Mouse (Mus musculus) stomach, postnatal 0 days (tissue): ENCODE measurements around the gene Lss. TPM values are rescaled to one million over a fixed set of nuclear protein-coding genes. Genes with fewer than 3 reads are reported as not detected.
A peak's percentile ranks its signal among the peaks of the same experiment; 100 is the strongest.

Source experiments
- ATAC-seq: fragments of 200-750 bp; cut with Nextera tagmentation; 2 replicates; pipeline ENCODE4 v1.8.0; 2017; ENCODE audit not compliant: low FRiP score, low TSS enrichment
- DNase-seq: peaks from one replicate; pipeline ENCODE4 v3.0.0-alpha.2; 2016; ENCODE audit warnings: low spot score
- H3K27ac ChIP-seq: fragments of 300-500 bp; sonication (generic); replicated peaks from 2 replicates; pipeline ENCODE4 v1.5.1; 2014; ENCODE audit warnings: mild to moderate bottlenecking, control low read depth
- H3K27me3 ChIP-seq: fragments of 300-500 bp; sonication (generic); 2 replicates; pipeline ENCODE4 v1.6.1; 2014; ENCODE audit warnings: low read length; ENCODE audit not compliant: control insufficient read depth, insufficient read depth
- H3K36me3 ChIP-seq: fragments of 300-500 bp; sonication (generic); 2 replicates; pipeline ENCODE4 v1.6.1; 2014; ENCODE audit warnings: low read length, mixed read lengths; ENCODE audit not compliant: control insufficient read depth, insufficient read depth
- H3K4me1 ChIP-seq: fragments of 300-500 bp; sonication (generic); replicated peaks from 2 replicates; pipeline ENCODE4 v1.6.1; 2014; ENCODE audit warnings: antibody characterized with exemption; ENCODE audit not compliant: control insufficient read depth, insufficient read depth
- H3K4me2 ChIP-seq: fragments of 300-500 bp; sonication (generic); replicated peaks from 2 replicates; pipeline ENCODE4 v1.6.1; 2014; ENCODE audit warnings: low read depth, mild to moderate bottlenecking, control low read depth, moderate library complexity
- H3K4me3 ChIP-seq: fragments of 300-500 bp; sonication (generic); 2 replicates; pipeline ENCODE4 v1.5.1; 2014; ENCODE audit warnings: low read depth, low read length, control low read depth
- H3K9ac ChIP-seq: fragments of 300-500 bp; sonication (generic); 2 replicates; pipeline ENCODE4 v1.6.1; 2014; ENCODE audit warnings: mild to moderate bottlenecking, low read length, control low read depth, mixed read lengths
- H3K9me3 ChIP-seq: fragments of 300-500 bp; sonication (generic); 2 replicates; pipeline ENCODE4 v1.6.1; 2016; ENCODE audit warnings: low read length; ENCODE audit not compliant: control insufficient read depth
- CTCF ChIP-seq: IDR thresholded peaks from 2 replicates; pipeline ENCODE4 v1.5.1; 2016; ENCODE audit warnings: antibody characterized with exemption, low read depth, mild to moderate bottlenecking, moderate library complexity
- EP300 ChIP-seq: optimal IDR thresholded peaks from 2 replicates; pipeline ENCODE3; 2016; ENCODE audit warnings: antibody characterized with exemption
- WGBS: fragments of 180-500 bp; shearing (Covaris S2); extraction: QIAGEN DNeasy Blood & Tissue Kit; methylation state at CpG from one replicate; pipeline ENCODE4 v1.1.7; 2014; 5-methylcytosine and 5-hydroxymethylcytosine counted together
- polyA plus RNA-seq: library from polyadenylated mRNA; unstranded; fragments of >200 nt; fragmentation: Nextera tagmentation; extraction: Ambion mirVana; gene quantifications from 2 replicates; pipeline ENCODE4 v1.2.1, GENCODE M21; 2015

Gene Lss
- polyA plus RNA-seq, 1 experiment from 2014 or later: 31.8 TPM

DNA sequence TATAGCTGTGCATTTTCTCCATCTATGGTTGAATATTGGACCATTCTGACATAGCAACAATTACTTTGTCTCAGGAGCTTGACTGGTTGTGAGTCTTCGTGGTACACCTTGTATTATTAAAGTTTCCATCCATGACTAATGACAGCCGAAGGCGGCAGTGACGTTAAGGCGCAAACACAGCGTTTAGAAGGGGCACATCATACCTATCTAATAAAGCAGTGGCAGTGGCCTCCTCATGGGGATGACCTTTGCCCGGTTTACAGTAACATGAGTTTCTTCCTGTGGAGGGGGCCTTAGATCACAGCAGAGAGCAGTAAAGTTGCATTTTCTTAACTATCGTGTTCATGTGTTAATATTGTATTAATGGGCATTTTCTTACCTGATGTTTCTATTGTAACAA, 16.8 kb downstream of the Lss start:
- Histone ChIP-seq H3K9ac (no peak overlapping the region), H3K27me3 (no peaks in the 10 kb centered on the region), H3K4me1 (no peaks in the 10 kb centered on the region), H3K9me3 (no peaks in the 10 kb centered on the region), H3K4me2 (no peak overlapping the region), H3K27ac (no peak overlapping the region), H3K4me3 (no peak overlapping the region), H3K36me3 (peaks cover 36% of the 10 kb centered on the region)
- DNase-seq (no peak), ATAC-seq (no peak)
- 88% methylated on average over 8 of the region's 8 CpGs for WGBS
- TF ChIP-seq EP300: no peak
- TF ChIP-seq CTCF: no peak

GRCm38 (mm10) chr10:76550458-76550857, 19.1 kb downstream of the Lss start:
- peaks cover 29% of the 10 kb centered on the region for H3K36me3 ChIP-seq
- peak; percentile 69 for TF ChIP-seq CTCF
- TF ChIP-seq EP300: no peak
- 91% methylated on average over 5 of the region's 5 CpGs for WGBS

DNA sequence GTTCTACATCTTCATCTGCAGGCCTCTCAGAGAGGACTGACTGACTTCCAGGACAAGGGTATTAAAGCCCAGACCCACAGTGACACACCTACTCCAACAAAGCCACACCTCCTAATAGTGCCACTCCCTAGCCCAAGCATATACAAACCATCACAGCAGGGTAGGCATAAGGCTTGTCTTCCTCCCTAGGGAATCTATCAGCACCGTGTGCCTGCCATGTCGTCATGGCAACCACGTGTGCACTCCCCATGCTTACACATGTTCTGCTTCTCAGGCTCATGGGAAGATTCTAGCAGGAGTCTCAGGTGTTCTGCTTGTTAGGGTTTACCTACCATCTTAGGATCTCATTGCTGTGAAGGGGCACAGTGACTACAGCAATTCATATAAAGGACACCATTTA, 20.2 kb downstream of the Lss start:
- no peak for DNase-seq
- H3K36me3 ChIP-seq: peaks cover 27% of the 10 kb centered on the region

More at GRCm38 (mm10) chr10:76550458-76550857, 19.1 kb downstream of the Lss start:
- ATAC-seq: no peak
- Histone ChIP-seq H3K4me1 (no peaks in the 10 kb centered on the region), H3K4me3 (no peak overlapping the region), H3K9me3 (no peaks in the 10 kb centered on the region), H3K27me3 (no peaks in the 10 kb centered on the region), H3K4me2 (no peak overlapping the region), H3K9ac (no peak overlapping the region), H3K27ac (no peak overlapping the region)
- no peak for DNase-seq

DNA sequence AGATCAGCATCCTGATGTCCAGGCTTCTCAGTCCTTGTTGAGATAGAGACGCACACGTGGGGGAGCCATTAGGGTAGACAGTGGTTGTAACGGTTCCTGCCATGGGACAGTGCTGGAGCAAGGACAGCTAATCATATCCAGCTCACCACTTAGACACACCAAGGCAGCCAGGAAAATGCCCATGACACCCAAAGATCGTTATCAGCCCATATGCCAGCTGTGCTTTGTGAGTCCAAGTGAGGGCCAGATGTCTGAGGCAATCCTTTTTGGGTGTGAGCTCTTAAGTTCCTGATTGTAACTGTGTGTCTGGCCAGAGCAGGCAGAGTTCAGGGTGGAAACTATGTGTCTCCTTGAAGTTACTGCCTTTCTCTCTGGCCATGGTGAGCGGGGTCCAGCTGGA, 22.7 kb downstream of the Lss start:
- Histone ChIP-seq H3K9ac (no peak overlapping the region), H3K4me2 (no peak overlapping the region), H3K9me3 (no peaks in the 10 kb centered on the region), H3K27me3 (no peaks in the 10 kb centered on the region), H3K36me3 (peaks cover 21% of the 10 kb centered on the region), H3K4me1 (no peaks in the 10 kb centered on the region), H3K27ac (no peak overlapping the region), H3K4me3 (no peak overlapping the region)
- DNase-seq: no peak
- no peak for ATAC-seq
- TF ChIP-seq CTCF: no peak
- no peak for TF ChIP-seq EP300
- 90% methylated on average over 5 of the region's 5 CpGs for WGBS

More for the DNA sequence above, 20.2 kb downstream of the Lss start:
- H3K4me2 ChIP-seq: no peak overlapping the region
- no peak overlapping the region for H3K4me3 ChIP-seq
- H3K27me3 ChIP-seq: no peaks in the 10 kb centered on the region
- H3K9ac ChIP-seq: no peak overlapping the region
- H3K4me1 ChIP-seq: no peaks in the 10 kb centered on the region
- 85% methylated on average over 3 of the region's 3 CpGs for WGBS
- H3K9me3 ChIP-seq: no peaks in the 10 kb centered on the region
- H3K27ac ChIP-seq: no peak overlapping the region
- ATAC-seq: no peak
- TF ChIP-seq EP300 (no peak), CTCF (no peak)

- no peak within 1 kb of the TSS for H3K27ac ChIP-seq
- 86% methylated on average over 10 of the region's 10 CpGs for WGBS
These were observed 30.6 kb downstream of the Lss start, which contains the start of gene Spatc1l for GRCm38 (mm10) chr10:76561972-76562371. Spatc1l (plus strand) TSS chr10:76562272.

GRCm38 (mm10) chr10:76569996-76570685, 38.8 kb downstream of the Lss start:
- H3K9me3 ChIP-seq: no peaks in the 10 kb centered on the region
- TF ChIP-seq EP300 (no peak), CTCF (no peak)
- ATAC-seq: no peak
- no peaks in the 10 kb centered on the region for H3K27me3 ChIP-seq
- no peak overlapping the region for H3K9ac ChIP-seq
- no peak overlapping the region for H3K27ac ChIP-seq
- DNase-seq: no peak
- H3K36me3 ChIP-seq: no peaks in the 10 kb centered on the region
- 86% methylated on average over 22 of the region's 22 CpGs for WGBS
- no peak overlapping the region for H3K4me3 ChIP-seq
- H3K4me1 ChIP-seq: no peaks in the 10 kb centered on the region
- no peak overlapping the region for H3K4me2 ChIP-seq

More at GRCm38 (mm10) chr10:76561972-76562371, 30.6 kb downstream of the Lss start, which contains the start of gene Spatc1l:
- H3K9ac ChIP-seq: no peak within 1 kb of the TSS
- no peak for TF ChIP-seq EP300
- no peak for TF ChIP-seq CTCF
- no peak within 1 kb of the TSS for H3K4me3 ChIP-seq
- no peaks in the 10 kb centered on the region for H3K4me1 ChIP-seq
- DNase-seq (no peak), ATAC-seq (no peak)
- no peak within 1 kb of the TSS for H3K4me2 ChIP-seq
- no peaks in the 10 kb centered on the region for H3K36me3 ChIP-seq
- H3K9me3 ChIP-seq: no peaks in the 10 kb centered on the region
- no peaks in the 10 kb centered on the region for H3K27me3 ChIP-seq
